Mouse (Mus musculus) G1E (cell line): ENCODE results near the gene Vamp8.

Experiments
- CTCF ChIP-seq: IDR thresholded peaks from 2 replicates; pipeline ENCODE4 v1.5.1; 2012; ENCODE audit warnings: low read depth, low read length, inconsistent platforms, mixed read lengths
- GATA1 ChIP-seq: IDR thresholded peaks from 2 replicates; pipeline ENCODE4 v1.6.1; 2012; ENCODE audit warnings: borderline replicate concordance, low read length, inconsistent platforms, mixed read lengths
- POLR2AphosphoS5 ChIP-seq: IDR thresholded peaks from 2 replicates; pipeline ENCODE4 v1.6.1; 2012; ENCODE audit warnings: low read depth, low read length, inconsistent platforms; ENCODE audit not compliant: insufficient replicate concordance
- TAL1 ChIP-seq: conservative IDR thresholded peaks from 2 replicates; pipeline ENCODE4 v1.6.1; 2012; ENCODE audit warnings: low read depth, low read length, inconsistent platforms, mixed read lengths

DNA sequence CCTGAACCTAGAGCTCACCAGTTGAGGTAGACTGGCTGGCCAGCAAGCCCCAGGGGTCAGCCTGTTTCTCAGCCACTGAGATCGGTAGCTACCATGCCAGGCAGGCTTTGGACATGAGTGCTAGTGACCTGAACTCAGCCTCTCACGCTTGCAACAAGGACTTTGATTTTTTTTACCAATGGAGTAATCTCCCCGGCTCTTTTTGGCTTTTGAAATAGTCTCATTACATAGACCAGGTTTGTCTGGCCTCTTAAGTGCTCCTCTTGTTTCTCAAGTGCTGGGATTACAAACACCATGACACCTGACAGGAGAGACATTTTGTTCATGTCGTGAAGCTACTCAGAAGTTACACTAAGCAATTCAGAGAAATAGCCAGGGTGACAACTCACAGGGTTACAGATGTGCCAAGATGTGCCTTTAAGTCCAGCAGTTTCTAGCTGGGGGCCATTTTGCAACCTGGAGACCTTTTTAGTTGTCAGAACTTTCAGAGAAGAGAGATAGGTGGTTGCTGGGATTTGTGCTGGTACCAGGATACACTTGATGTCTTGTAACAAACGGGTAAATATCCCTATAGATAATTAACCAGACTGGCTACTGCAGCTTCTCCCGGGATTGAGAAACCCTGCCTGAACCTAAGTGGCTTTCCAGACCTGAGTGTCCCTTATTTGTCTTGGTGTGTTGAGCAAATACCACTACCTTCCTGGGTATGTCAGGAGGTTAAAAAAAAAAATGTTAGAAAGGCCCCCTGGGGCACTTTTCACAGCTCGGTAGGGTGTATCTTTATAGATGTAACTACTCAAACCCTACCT is 25.7 kb upstream of the Vamp8 start:
- TF ChIP-seq TAL1: no peak
- TF ChIP-seq CTCF: no peak
- TF ChIP-seq GATA1: no peak
- no peak for TF ChIP-seq POLR2AphosphoS5
